Mouse (Mus musculus): ENCODE results near the gene Asb15. TPM values are rescaled to one million over a fixed set of nuclear protein-coding genes. Genes with fewer than 3 reads are reported as not detected.

Gene Asb15
- not detected in 2 replicates for polyA plus RNA-seq (2015; fragmentation: Nextera tagmentation; extraction: Ambion mirVana)

DNA sequence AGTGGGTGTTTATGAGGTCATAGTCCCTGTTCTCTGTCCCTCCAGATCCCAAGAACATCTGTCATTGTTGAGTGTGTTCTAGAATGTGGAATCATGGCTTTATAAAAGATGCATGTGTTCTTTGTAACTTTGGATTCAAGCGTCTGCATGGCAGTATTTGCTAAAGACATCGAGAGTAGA lies at the start of gene Asb15:
Gene Asb15 (plus strand): TSS at position 81 of the 180 bp plus-strand sequence.
- Histone ChIP-seq H3K36me3 (ENCODE audit: control insufficient read depth, insufficient read depth) (no peaks in the 10 kb centered on the region), H3K4me2 (ENCODE audit: low read length) (peak within 1 kb of the TSS; percentile 83), H3K9me3 (ENCODE audit: control insufficient read depth, low read length) (no peaks in the 10 kb centered on the region), H3K4me3 (replicated peaks; ENCODE audit: low read length) (peak within 1 kb of the TSS; percentile 83), H3K27ac (ENCODE audit: low read length) (no peak within 1 kb of the TSS; the same call in 1 of the 2 replicates), H3K9ac (replicated peaks; ENCODE audit: low read depth, low read length) (peak within 1 kb of the TSS; percentile 81), H3K4me1 (replicated peaks; ENCODE audit: control insufficient read depth, insufficient read depth, low read length) (peaks cover 18% of the 10 kb centered on the region), H3K27me3 (replicated peaks; ENCODE audit: control insufficient read depth, insufficient read depth, low read length) (no peaks in the 10 kb centered on the region)
- no peak for ATAC-seq
- 53% methylated on average over 2 of the region's 2 CpGs for WGBS

DNA sequence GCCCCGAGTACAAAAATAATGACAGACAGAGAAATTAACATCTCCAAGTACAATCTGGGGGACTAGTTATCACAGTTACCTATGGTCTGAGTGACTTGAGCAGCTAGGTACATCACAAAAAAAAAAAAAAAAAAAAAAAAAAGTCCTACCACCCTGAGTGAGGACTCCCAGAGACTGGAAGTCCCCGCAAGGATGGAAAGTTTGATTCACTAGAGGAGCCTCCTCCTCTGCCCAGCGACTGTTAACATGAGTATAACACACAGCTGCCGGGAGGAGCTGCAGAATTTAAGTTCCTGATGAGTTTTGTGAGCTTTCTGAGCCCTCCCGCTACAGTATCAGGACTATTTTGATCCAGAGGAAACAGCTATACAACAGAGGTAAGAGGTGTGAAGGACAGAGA lies 41.4 kb upstream of the Asb15 start:
- no peak overlapping the region for H3K9ac ChIP-seq (replicated peaks; ENCODE audit: low read depth, low read length)
- no peak overlapping the region for H3K27ac ChIP-seq (ENCODE audit: low read length)
- no peaks in the 10 kb centered on the region for H3K4me1 ChIP-seq (replicated peaks; ENCODE audit: control insufficient read depth, insufficient read depth, low read length)
- ATAC-seq: no peak
- no peaks in the 10 kb centered on the region for H3K27me3 ChIP-seq (replicated peaks; ENCODE audit: control insufficient read depth, insufficient read depth, low read length)
- no peak overlapping the region for H3K4me3 ChIP-seq (replicated peaks; ENCODE audit: low read length)
- H3K4me2 ChIP-seq (ENCODE audit: low read length): no peak overlapping the region
- no peaks in the 10 kb centered on the region for H3K36me3 ChIP-seq (ENCODE audit: control insufficient read depth, insufficient read depth)
- H3K9me3 ChIP-seq (ENCODE audit: control insufficient read depth, low read length): no peaks in the 10 kb centered on the region
- 80% methylated on average over 5 of the region's 5 CpGs for WGBS

DNA sequence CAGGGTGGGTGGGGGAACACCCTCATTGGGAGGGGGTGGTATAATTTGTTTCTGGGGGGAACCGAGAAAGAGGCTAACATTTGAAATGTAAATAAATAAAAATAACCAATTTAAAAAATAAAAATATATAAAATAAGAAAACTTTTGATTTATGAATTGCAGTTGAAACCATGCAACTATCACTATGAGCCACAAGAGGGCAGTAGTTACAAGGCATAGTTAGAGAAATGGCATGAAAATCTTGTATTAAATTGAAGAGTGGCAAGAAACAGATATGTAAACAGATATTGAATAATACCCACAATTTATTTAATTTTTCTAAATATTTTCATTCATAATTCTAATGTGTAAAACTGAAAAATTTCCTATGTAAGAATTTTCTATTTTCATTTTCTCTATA lies 37.6 kb upstream of the Asb15 start:
- Histone ChIP-seq H3K27ac (ENCODE audit: low read length) (no peak overlapping the region), H3K4me1 (replicated peaks; ENCODE audit: control insufficient read depth, insufficient read depth, low read length) (no peaks in the 10 kb centered on the region), H3K4me3 (replicated peaks; ENCODE audit: low read length) (no peak overlapping the region), H3K36me3 (ENCODE audit: control insufficient read depth, insufficient read depth) (no peaks in the 10 kb centered on the region), H3K4me2 (ENCODE audit: low read length) (no peak overlapping the region), H3K9ac (replicated peaks; ENCODE audit: low read depth, low read length) (no peak overlapping the region), H3K9me3 (ENCODE audit: control insufficient read depth, low read length) (no peaks in the 10 kb centered on the region), H3K27me3 (replicated peaks; ENCODE audit: control insufficient read depth, insufficient read depth, low read length) (no peaks in the 10 kb centered on the region)
- no peak for ATAC-seq
- WGBS: 13% methylated on average over 1 of the region's 1 CpGs

DNA sequence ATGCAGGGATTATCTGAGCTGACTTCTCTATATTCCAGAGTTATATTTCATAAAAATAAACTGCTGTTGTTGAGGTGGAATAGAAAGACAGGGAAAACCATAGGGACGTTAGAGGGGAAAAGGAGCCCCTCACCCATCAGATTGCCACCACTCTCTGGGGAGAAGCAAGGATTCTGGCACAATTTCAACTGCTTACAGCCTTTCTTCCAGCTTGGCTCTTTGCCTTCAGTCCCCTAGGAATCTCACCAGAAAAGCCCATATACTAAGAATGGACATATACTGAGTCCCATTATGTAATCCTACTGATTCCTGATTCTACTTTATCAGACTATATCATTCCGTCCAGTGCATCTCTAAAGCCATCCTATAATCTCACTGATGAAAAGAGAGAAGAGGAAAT lies 23.8 kb upstream of the Asb15 start:
- Histone ChIP-seq H3K4me1 (replicated peaks; ENCODE audit: control insufficient read depth, insufficient read depth, low read length) (no peaks in the 10 kb centered on the region; the same call in 1 of the 2 replicates), H3K4me3 (replicated peaks; ENCODE audit: low read length) (no peak overlapping the region), H3K4me2 (ENCODE audit: low read length) (no peak overlapping the region), H3K36me3 (ENCODE audit: control insufficient read depth, insufficient read depth) (no peaks in the 10 kb centered on the region), H3K9me3 (ENCODE audit: control insufficient read depth, low read length) (no peaks in the 10 kb centered on the region), H3K9ac (replicated peaks; ENCODE audit: low read depth, low read length) (no peak overlapping the region), H3K27me3 (replicated peaks; ENCODE audit: control insufficient read depth, insufficient read depth, low read length) (no peaks in the 10 kb centered on the region), H3K27ac (ENCODE audit: low read length) (no peak overlapping the region)
- WGBS: 57% methylated on average over 2 of the region's 2 CpGs
- ATAC-seq: no peak

DNA sequence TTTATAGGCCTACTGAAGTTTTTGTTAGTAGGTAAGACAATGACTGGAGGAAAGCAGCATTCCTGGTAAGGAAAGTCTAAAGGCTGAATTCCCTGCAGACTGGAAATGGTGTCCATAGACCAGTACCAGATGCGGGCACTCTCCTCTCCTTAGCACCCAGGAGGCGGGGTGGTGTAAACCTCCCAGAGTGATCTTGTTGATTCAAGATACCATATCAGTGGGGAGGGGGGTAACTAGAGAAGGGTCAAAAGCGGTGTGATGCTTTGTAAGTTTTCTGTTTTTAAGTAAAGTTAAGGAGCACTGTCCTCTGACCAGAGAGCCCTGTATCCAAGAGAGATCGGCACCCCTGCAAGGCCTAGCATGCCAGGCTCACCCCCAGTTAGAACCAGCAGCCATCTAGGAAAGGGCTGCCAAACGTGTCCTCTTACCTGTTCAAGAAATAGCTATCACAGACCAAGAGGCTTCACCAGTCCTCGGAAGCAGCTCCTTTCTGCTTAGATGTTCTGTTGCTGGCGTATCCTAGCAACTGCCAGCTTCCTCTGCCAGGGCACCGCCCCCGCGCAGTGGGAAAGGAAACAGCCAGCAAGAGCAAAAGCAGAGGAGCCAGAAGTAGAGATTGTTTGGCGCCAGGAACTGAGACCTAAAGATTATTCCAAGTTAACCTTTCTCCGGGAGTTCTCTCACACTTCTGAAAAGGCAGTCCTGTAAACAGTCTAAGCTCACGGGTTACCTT lies 13.2 kb upstream of the Asb15 start, which contains the start of gene Iqub:
Gene Iqub (minus strand): TSS at position 516 of the 733 bp plus-strand sequence.
- H3K27me3 ChIP-seq (replicated peaks; ENCODE audit: control insufficient read depth, insufficient read depth, low read length): no peaks in the 10 kb centered on the region
- ATAC-seq: peak; percentile 94
- no peak within 1 kb of the TSS for H3K27ac ChIP-seq (ENCODE audit: low read length)
- H3K4me3 ChIP-seq (replicated peaks; ENCODE audit: low read length): peak within 1 kb of the TSS; percentile 17
- peaks cover 6% of the 10 kb centered on the region for H3K36me3 ChIP-seq (ENCODE audit: control insufficient read depth, insufficient read depth)
- 0 out of 2 replicates have a peak within 1 kb of the TSS, but pooled peaks have one; percentile 45 for H3K9ac ChIP-seq (replicated peaks; ENCODE audit: low read depth, low read length)
- H3K4me2 ChIP-seq (ENCODE audit: low read length): peak within 1 kb of the TSS; percentile 46
- peaks cover 8% of the 10 kb centered on the region for H3K4me1 ChIP-seq (replicated peaks; ENCODE audit: control insufficient read depth, insufficient read depth, low read length)
- H3K9me3 ChIP-seq (ENCODE audit: control insufficient read depth, low read length): no peaks in the 10 kb centered on the region
- whole genome bisulfite sequencing: 24% methylated on average over 13 of the region's 13 CpGs

DNA sequence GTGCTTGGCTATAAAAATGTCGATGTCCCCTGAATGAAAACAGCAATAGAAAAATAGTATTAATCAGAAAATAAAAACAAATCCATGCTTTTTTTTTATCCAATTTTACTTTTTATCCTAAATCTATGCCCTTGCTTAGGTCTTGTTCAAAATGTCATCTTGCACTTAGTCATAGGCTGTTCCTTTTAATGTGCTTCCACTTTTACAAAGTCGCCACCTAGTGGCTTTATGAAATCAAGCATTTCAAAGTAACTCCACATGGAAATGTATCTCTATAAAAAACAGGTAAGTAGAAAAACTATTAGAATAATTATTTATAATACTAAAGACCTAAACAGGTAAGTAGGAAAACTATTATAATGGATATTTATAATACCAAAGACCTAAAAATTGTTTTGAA lies 11.7 kb upstream of the Asb15 start:
- H3K27ac ChIP-seq (ENCODE audit: low read length): no peak overlapping the region
- no peaks in the 10 kb centered on the region for H3K9me3 ChIP-seq (ENCODE audit: control insufficient read depth, low read length)
- no peak overlapping the region for H3K9ac ChIP-seq (replicated peaks; ENCODE audit: low read depth, low read length)
- 47% methylated on average over 2 of the region's 2 CpGs for WGBS
- peak; percentile 52 for ATAC-seq
- H3K4me2 ChIP-seq (ENCODE audit: low read length): no peak overlapping the region
- H3K27me3 ChIP-seq (replicated peaks; ENCODE audit: control insufficient read depth, insufficient read depth, low read length): no peaks in the 10 kb centered on the region
- peaks cover 8% of the 10 kb centered on the region for H3K36me3 ChIP-seq (ENCODE audit: control insufficient read depth, insufficient read depth)
- H3K4me1 ChIP-seq (replicated peaks; ENCODE audit: control insufficient read depth, insufficient read depth, low read length): peaks cover 8% of the 10 kb centered on the region
- H3K4me3 ChIP-seq (replicated peaks; ENCODE audit: low read length): no peak overlapping the region

GRCm38 (mm10) chr6:24525705-24526104 lies 2.2 kb upstream of the Asb15 start:
- H3K9me3 ChIP-seq (ENCODE audit: control insufficient read depth, low read length): no peaks in the 10 kb centered on the region
- H3K4me1 ChIP-seq (replicated peaks; ENCODE audit: control insufficient read depth, insufficient read depth, low read length): peaks cover 15% of the 10 kb centered on the region
- no peak overlapping the region for H3K27ac ChIP-seq (ENCODE audit: low read length)
- ATAC-seq: no peak
- H3K36me3 ChIP-seq (ENCODE audit: control insufficient read depth, insufficient read depth): peaks cover 12% of the 10 kb centered on the region
- H3K9ac ChIP-seq (replicated peaks; ENCODE audit: low read depth, low read length): no peak overlapping the region
- H3K4me3 ChIP-seq (replicated peaks; ENCODE audit: low read length): no peak overlapping the region
- H3K27me3 ChIP-seq (replicated peaks; ENCODE audit: control insufficient read depth, insufficient read depth, low read length): no peaks in the 10 kb centered on the region
- no peak overlapping the region for H3K4me2 ChIP-seq (ENCODE audit: low read length)
- WGBS: 86% methylated on average over 3 of the region's 3 CpGs

GRCm38 (mm10) chr6:24527155-24528063 lies 535 bp upstream of the Asb15 start, which contains the start of gene Ndufa5:
Gene Ndufa5, minus strand, starts transcription at chr6:24528013.
- peak within 1 kb of the TSS; percentile 81 for H3K9ac ChIP-seq (replicated peaks; ENCODE audit: low read depth, low read length)
- peaks cover 18% of the 10 kb centered on the region for H3K4me1 ChIP-seq (replicated peaks; ENCODE audit: control insufficient read depth, insufficient read depth, low read length)
- H3K36me3 ChIP-seq (ENCODE audit: control insufficient read depth, insufficient read depth): 0 out of 2 replicates have a peak, but pooled peaks cover 2% of the 10 kb centered on the region
- peak within 1 kb of the TSS; percentile 83 for H3K4me3 ChIP-seq (replicated peaks; ENCODE audit: low read length)
- no peak within 1 kb of the TSS; the same call in 1 of the 2 replicates for H3K27ac ChIP-seq (ENCODE audit: low read length)
- H3K4me2 ChIP-seq (ENCODE audit: low read length): peak within 1 kb of the TSS; percentile 83
- no peaks in the 10 kb centered on the region for H3K27me3 ChIP-seq (replicated peaks; ENCODE audit: control insufficient read depth, insufficient read depth, low read length)
- under 1% methylated on average over 53 of the region's 53 CpGs for WGBS
- no peaks in the 10 kb centered on the region for H3K9me3 ChIP-seq (ENCODE audit: control insufficient read depth, low read length)
- peak; percentile 98 for ATAC-seq

DNA sequence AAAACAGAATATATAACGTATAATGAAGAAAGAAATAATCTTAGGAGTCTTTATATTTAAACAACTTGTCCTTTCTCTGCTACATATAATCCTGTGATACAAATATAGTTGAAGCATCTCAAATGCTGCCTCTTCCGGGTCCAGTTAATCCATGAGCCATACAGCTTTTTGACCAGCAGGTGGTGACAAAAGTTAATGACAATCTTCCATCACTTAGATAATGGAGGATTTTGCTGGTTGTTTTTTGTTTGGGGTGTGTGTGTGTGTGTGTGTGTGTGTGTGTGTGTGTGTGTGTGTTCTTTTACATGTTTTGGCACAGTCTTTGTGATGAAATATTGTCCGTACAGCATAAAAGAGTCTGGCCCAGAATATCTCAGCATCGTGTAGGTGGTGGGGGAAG lies 2.2 kb downstream of the Asb15 start:
- H3K9me3 ChIP-seq (ENCODE audit: control insufficient read depth, low read length): no peaks in the 10 kb centered on the region
- H3K4me1 ChIP-seq (replicated peaks; ENCODE audit: control insufficient read depth, insufficient read depth, low read length): peaks cover 18% of the 10 kb centered on the region
- H3K9ac ChIP-seq (replicated peaks; ENCODE audit: low read depth, low read length): no peak overlapping the region
- WGBS: 24% methylated on average over 4 of the region's 4 CpGs
- H3K4me2 ChIP-seq (ENCODE audit: low read length): peak overlapping the region; percentile 45
- H3K27me3 ChIP-seq (replicated peaks; ENCODE audit: control insufficient read depth, insufficient read depth, low read length): no peaks in the 10 kb centered on the region
- H3K36me3 ChIP-seq (ENCODE audit: control insufficient read depth, insufficient read depth): no peaks in the 10 kb centered on the region
- H3K4me3 ChIP-seq (replicated peaks; ENCODE audit: low read length): peak overlapping the region; percentile 4; the same call in 1 of the 2 replicates
- H3K27ac ChIP-seq (ENCODE audit: low read length): no peak overlapping the region
- no peak for ATAC-seq
